24 mouse cellular contexts compared by ENCODE assay signal in the genomic region with DNA sequence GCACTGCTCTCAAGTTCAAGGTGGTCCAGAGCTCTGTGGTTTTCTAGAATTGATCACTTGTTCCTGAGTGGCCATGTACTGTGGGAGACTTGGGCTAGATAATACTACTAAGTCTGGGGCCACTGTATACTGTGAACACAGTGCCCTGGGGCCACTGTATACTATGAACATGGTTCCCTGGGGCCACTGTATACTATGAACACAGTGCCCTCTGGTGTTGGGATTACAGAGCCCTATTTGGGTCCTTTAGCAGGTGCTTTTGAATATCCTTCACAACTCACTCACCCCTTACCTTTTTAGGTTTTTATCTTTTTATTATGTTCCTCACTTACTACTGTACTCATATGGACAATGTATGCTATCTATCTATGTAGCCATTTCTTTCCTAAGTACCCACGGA. TPM values are rescaled to one million over a fixed set of nuclear protein-coding genes. Genes with fewer than 3 reads are reported as not detected.
DNase-seq lines count a peak whose midpoint lies in the region; ATAC-seq and TF ChIP-seq lines count a peak whose summit lies in the region.
"Had no signal": no experiment of that assay in that cellular context is flagged by ENCODE, and none has a peak within 500 bp of the region (broad histone marks: within the 10 kb centered on the region; RNA-seq: fewer than 3 reads in every experiment).

No protein-coding gene starts in this region.

- no peak overlapping the region for H3K9ac ChIP-seq in heart, adult 2 months (ENCODE audit: low read depth, low read length)
- H3K9ac ChIP-seq in liver, embryonic 14.5 days (replicated peaks), result no peak overlapping the region
- H3K9ac ChIP-seq: embryonic facial prominence, embryonic 13.5 days; limb, embryonic 15.5 days; lung, embryonic 15.5 days had no signal

- WGBS in heart, adult 2 months, result 69% methylated on average over 1 of the region's 1 CpGs
- 49% methylated on average over 1 of the region's 1 CpGs for WGBS in liver, embryonic 14.5 days (ENCODE audit: insufficient replicate concordance)

- H3K79me2 ChIP-seq in heart, adult 2 months (replicated peaks; ENCODE audit: control insufficient read depth, insufficient read depth, low read length), result no peaks in the 10 kb centered on the region

- DNase-seq in heart, adult 2 months, result no peak
- DNase-seq in heart, adult 9 months (ENCODE audit: low spot score in 2 of 2), result no peak
- no peak for DNase-seq in liver, embryonic 14.5 days (ENCODE audit: low read depth in 3 of 3, low spot score in 3 of 3)
- DNase-seq in liver, result no peak
- DNase-seq in frontal cortex, postnatal 25 days (ENCODE audit: low spot score in 2 of 2), result no peak
- DNase-seq in thymus, postnatal 4 days, result no peak
- DNase-seq: adrenal gland, postnatal 14 days; B cell, adult 2 months; cerebellum, adult 18-20 months; gastrocnemius, postnatal 14 days; heart, postnatal 36 days; kidney, adult 2 months; kidney, postnatal 25 days; right cerebral cortex, postnatal 4 days; thymus, postnatal 36 days had no signal

- no peak overlapping the region for H3K4me3 ChIP-seq in heart, adult 2 months
- no peak overlapping the region for H3K4me3 ChIP-seq in liver, embryonic 14.5 days (ENCODE audit: insufficient read depth in 1 of 2, low read depth in 2 of 2, low read length in 2 of 2)
- H3K4me3 ChIP-seq in E14TG2a.4 (replicated peaks; ENCODE audit: low read length), result no peak overlapping the region
- H3K4me3 ChIP-seq: embryonic facial prominence, embryonic 13.5 days; limb, embryonic 15.5 days; lung, embryonic 15.5 days; megakaryocyte, embryonic 14.5 days had no signal

- intact Hi-C loops in heart, adult 2 months (cut with DNase I), result loop anchor here (2.0 kb wide), 1 partner anchor 294 kb away; no protein-coding TSS in a partner anchor

- ATAC-seq in liver, embryonic 14.5 days (ENCODE audit: insufficient read depth), result no peak
- 0 out of 2 replicates have a peak, but pooled peaks have one; percentile 42 for ATAC-seq in common myeloid progenitor, adult 5-6 weeks (replicated peaks; ENCODE audit: low read depth, poor library complexity, severe bottlenecking)
- ATAC-seq: hindbrain, embryonic 16.5 days had no signal

- no peak overlapping the region for H3K4me2 ChIP-seq in liver, embryonic 14.5 days (ENCODE audit: low read depth)
- H3K4me2 ChIP-seq: embryonic facial prominence, embryonic 13.5 days; limb, embryonic 15.5 days; lung, embryonic 15.5 days had no signal

- no peaks in the 10 kb centered on the region for H3K9me3 ChIP-seq in liver, embryonic 14.5 days (ENCODE audit: control insufficient read depth, low read length)
- no peaks in the 10 kb centered on the region for H3K9me3 ChIP-seq in E14TG2a.4 (ENCODE audit: low read length)
- H3K9me3 ChIP-seq: embryonic facial prominence, embryonic 13.5 days; G1E; limb, embryonic 15.5 days; lung, embryonic 15.5 days; megakaryocyte, embryonic 14.5 days had no signal

- no peak overlapping the region for H3K27ac ChIP-seq in heart, adult 2 months
- no peak overlapping the region for H3K27ac ChIP-seq in liver, embryonic 14.5 days
- H3K27ac ChIP-seq: embryonic facial prominence, embryonic 13.5 days; limb, embryonic 15.5 days; lung, embryonic 15.5 days had no signal

- TF ChIP-seq EP300 in heart, adult 2 months (IDR thresholded peaks at IDR 0.05; ENCODE audit: insufficient read depth, low read depth, low read length), result no peak
- TF ChIP-seq EP300 in liver, embryonic 14.5 days (IDR thresholded peaks at IDR 0.05; ENCODE audit: low read depth), result no peak

- H3K27me3 ChIP-seq in heart, adult 2 months (ENCODE audit: control insufficient read depth, insufficient read depth, low read length), result peaks cover 2% of the 10 kb centered on the region; the same call in 1 of the 2 replicates
- H3K27me3 ChIP-seq in liver, embryonic 14.5 days (ENCODE audit: control insufficient read depth, insufficient read depth, low read length), result no peaks in the 10 kb centered on the region
- no peaks in the 10 kb centered on the region for H3K27me3 ChIP-seq in E14TG2a.4 (ENCODE audit: insufficient read depth, low read length)
- H3K27me3 ChIP-seq: embryonic facial prominence, embryonic 13.5 days; limb, embryonic 15.5 days; lung, embryonic 15.5 days had no signal

- H3K4me1 ChIP-seq in heart, adult 2 months (ENCODE audit: control insufficient read depth, insufficient read depth, low read length), result no peaks in the 10 kb centered on the region
- H3K4me1 ChIP-seq in liver, embryonic 14.5 days (replicated peaks; ENCODE audit: control insufficient read depth in 2 of 2, insufficient read depth in 2 of 2, low read length in 1 of 2), result no peaks in the 10 kb centered on the region
- peaks cover 5% of the 10 kb centered on the region; the same call in 1 of the 2 replicates for H3K4me1 ChIP-seq in E14TG2a.4 (replicated peaks; ENCODE audit: low read depth, low read length)
- H3K4me1 ChIP-seq: embryonic facial prominence, embryonic 13.5 days; limb, embryonic 15.5 days; lung, embryonic 15.5 days had no signal

- no peaks in the 10 kb centered on the region for H3K36me3 ChIP-seq in heart, adult 2 months (ENCODE audit: control insufficient read depth, insufficient read depth, low read length)
- no peaks in the 10 kb centered on the region for H3K36me3 ChIP-seq in liver, embryonic 14.5 days (replicated peaks; ENCODE audit: control insufficient read depth, insufficient read depth, low read depth)
- no peaks in the 10 kb centered on the region for H3K36me3 ChIP-seq in E14TG2a.4 (ENCODE audit: insufficient read depth, low read length)
- H3K36me3 ChIP-seq: embryonic facial prominence, embryonic 13.5 days; G1E; limb, embryonic 15.5 days; lung, embryonic 15.5 days had no signal

- peak; percentile 56 for TF ChIP-seq CTCF in heart, adult 2 months (IDR thresholded peaks at IDR 0.05)
- TF ChIP-seq CTCF in liver, embryonic 14.5 days (IDR thresholded peaks at IDR 0.05; ENCODE audit: low read depth), result peak; percentile 17; the same call in 1 of the 2 replicates
- TF ChIP-seq CTCF in E14TG2a.4 (conservative IDR thresholded peaks at IDR 0.05; ENCODE audit: low read length), result peak; percentile 34

- TF ChIP-seq POLR2A in heart, adult 2 months (IDR thresholded peaks at IDR 0.05; ENCODE audit: insufficient read depth, low read depth, low read length), result no peak

RNA-seq across cellular contexts. Expression of gene Itprid1, which starts 24.3 kb away (rescaled TPM):
- total RNA-seq in heart, adult 2 months (2021), result not detected
- polyA plus RNA-seq in heart, adult 2 months (2012; rRNA removed), result 0.43 TPM in 1 of 2 replicates, not detected in the other
- polyA plus RNA-seq in liver, embryonic 14.5 days (2012; rRNA removed), result not detected in 2 replicates
- not detected in 2 replicates for polyA plus RNA-seq in liver, embryonic 14.5 days (2014; fragmentation: Nextera tagmentation; extraction: Ambion mirVana)
- not detected in 2 replicates for total RNA-seq in common myeloid progenitor, adult 5-6 weeks (2017)
- total RNA-seq: G1E; gastrocnemius, postnatal 14 days; heart, adult 8-10 months; heart, postnatal 36 days had no signal
- polyA plus RNA-seq: G1E; kidney, adult 2 months had no signal
